Mouse (Mus musculus) gastrocnemius, postnatal 14 days (tissue): ENCODE results near the gene Gm6871. TPM values are rescaled to one million over a fixed set of nuclear protein-coding genes. Genes with fewer than 3 reads are reported as not detected.
A peak's percentile ranks its signal among the peaks of the same experiment; 100 is the strongest.
"Not testable (repeated sequence)": the region's sequence is repeated elsewhere in the genome, so short reads cannot be mapped to it uniquely, and the experiment has no call there.

ENCODE experiments used
- DNase-seq: peaks from one replicate; pipeline ENCODE4 v3.0.0; 2021; ENCODE audit warnings: mixed read lengths
- intact Hi-C: fragments of 180-260 bp; cut with DNase I; formaldehyde crosslinking; loops from one replicate; pipeline ENCODE4 v1.15.1; 2025; ENCODE audit warnings: low total_unique reads
- long read RNA-seq, 2 experiments: library from polyadenylated mRNA; stranded (forward); transcript quantifications; one replicate each; pipeline ENCODE4 v2.0.0; 2021
- total RNA-seq, 2 experiments: library from RNA; stranded (reverse); gene quantifications; 2 replicates each; pipeline ENCODE4 v1.2.3; 2021

Gm6871 gene
- total RNA-seq, result not detected
- long read RNA-seq, experiment 1, result 0 reads
- long read RNA-seq, experiment 2, result 0 reads

DNA sequence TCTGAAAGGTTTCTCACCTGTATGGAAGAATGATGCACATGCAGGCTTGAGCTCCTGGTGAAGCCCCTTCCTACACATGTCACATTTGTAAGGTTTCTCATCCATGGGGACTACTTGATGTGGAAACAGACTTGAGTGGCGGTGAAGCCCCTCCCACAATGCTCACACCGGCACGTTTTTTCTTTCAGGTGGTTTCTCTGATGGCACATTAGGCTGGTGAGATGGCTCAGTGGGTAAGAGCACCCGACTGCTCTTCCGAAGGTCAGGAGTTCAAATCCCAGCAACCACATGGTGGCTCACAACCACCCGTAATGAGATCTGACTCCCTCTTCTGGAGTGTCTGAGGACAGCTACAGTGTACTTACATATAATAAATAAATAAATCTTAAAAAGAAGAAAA, at the start of gene Gm6871:
Gene Gm6871, minus strand, starts transcription at position 101 of the 400 bp plus-strand sequence.
- intact Hi-C loops, DNase-seq: not testable (repeated sequence)

DNA sequence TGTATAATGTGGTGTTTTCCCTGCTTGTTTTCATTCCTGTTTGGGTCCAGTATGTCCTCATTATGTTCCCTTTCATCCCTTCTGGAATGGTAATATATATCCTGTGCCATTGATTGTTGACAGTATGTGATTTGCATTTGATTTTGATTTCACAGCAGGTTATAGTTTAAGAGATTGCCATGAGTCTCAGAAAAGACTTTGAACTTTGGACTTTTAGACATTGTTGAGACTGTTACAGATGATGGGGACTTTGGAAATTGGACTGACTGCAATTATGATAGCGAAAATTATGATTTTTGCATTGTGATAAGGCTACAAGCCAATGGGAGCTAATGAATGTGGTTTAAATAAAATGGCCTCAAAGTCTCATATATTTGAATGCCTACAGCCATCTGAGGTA, 42.8 kb upstream of the Gm6871 start:
- intact Hi-C loops, DNase-seq: not testable (repeated sequence)

DNA sequence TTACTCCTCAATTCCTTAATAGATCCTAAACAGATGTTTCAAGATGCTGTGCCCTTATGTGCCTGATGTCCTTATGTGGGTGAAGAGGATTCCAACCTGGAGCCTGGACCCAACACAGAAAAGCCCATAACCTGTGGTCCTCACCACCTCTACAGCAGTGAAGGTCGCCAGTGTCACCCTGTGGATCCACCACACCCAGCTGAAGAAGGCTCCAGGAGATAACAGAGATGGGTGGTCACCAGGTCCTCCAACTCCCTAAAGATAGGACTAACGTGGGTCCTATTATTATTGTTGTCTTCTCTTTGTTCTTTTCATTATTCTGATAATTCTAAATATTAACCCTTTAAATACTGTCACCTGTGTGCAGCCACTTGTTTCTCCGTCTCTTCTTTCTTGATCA, 38.2 kb upstream of the Gm6871 start:
- DNase-seq, result no peak
- intact Hi-C loops, result no loop called here

DNA sequence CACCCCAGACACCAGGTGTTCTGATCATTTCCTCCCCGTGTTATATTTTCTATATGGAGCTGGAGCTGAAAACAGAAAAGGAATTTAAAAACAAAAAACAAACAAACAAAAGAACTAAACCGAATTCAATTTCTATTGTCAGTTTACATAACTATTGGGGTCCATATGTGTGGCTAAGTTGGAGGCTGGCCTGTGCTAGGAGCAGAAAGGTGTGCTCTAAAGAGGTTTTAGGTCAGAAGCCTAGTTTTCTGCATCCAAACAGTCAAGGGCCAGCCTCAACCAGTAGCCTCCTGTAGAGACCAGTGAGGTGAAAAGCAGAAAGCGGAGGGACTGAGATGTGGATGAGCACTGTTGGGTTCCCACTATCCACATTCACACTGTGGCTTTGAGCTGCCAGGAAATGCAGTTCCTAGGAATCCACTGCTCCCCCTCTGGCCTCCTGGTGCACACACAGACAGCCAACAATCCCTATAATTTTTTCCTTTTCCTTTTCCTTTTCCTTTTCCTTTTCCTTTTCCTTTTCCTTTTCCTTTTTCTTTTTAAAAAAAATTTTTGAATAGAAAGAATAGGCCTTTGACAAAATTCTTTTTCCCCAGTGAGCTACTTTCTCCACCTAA, 26.6 kb upstream of the Gm6871 start:
- DNase-seq, result no peak
- intact Hi-C loops, result no loop called here

DNA sequence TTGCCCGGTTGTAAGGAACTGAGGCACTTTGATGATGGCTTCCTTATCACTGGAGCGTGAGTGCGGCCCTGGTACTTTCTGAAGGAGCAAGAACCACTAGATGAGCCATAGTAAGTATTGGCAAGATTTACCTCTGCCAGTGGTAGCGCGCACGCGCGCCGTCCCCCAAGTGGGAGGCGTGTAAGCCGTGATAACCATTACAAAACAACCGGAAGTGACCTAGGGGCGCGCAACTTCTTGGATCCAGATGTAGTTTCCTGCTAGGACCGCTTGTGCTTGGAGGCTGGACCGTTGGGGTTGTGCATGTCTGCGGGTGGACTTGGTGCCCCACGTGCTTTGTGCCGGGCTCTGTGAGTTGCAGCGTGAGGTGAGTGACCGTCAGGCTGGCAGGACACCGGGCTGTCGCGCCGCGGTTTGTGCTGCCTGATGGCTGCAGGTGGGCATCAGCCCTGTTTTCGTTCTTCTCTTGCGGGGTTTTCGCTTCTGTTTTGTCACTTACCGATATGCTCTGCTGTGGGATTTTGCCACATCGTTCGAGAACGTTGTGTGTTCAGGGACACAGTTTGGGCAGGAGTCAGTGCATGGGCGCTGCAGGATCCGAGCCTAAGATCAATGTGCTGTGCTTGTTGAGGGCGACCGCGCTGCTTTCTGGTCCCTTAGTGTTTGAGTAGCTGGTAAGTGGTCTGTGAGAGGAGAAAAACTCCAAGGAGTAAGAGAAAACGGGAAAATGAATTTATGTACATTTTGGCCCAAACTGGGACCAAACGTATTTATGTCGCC, 25.8 kb upstream of the Gm6871 start, which contains the start of gene 2610021A01Rik:
Gene 2610021A01Rik, plus strand, starts transcription at position 197 of the 780 bp plus-strand sequence.
- DNase-seq, result peak; percentile 90
- intact Hi-C loops, result no loop called here

DNA sequence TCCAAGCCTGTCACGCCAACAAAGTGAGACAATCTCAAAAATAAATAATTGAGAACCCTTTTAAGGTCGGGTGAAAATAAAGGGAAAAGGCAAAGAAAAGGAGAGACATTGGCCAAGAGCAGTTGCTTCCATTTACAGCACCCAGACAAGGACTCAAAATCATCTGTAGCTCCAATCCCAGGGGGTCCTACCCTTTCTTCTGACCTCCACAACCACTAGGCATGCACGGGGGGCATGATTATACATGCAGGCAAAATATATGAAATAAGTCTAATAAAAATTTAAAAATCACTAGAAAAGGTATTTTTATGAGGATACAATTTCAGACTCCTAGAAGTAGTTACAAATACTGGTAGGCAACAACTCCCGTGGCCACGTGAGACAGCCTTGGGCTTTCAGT, 25.2 kb upstream of the Gm6871 start:
- intact Hi-C loops, result no loop called here

DNA sequence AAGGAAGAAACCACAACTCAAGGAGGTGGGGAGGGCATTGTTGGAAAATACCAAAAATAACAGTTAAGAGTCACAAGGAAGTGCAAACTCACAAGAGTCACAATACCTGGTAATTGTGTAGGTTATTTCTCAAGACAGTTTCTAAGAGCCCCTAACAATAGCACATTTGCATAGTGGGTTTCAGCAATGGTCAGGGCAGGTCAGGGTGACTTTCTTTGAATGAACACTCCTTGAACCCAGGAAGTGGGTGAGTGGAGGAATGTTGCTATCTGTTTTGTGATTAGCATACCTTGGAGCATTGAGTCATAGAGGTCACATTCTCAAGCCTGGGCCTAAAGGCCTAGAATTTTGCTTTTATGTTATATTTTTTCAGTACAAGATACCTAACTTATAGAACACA, 14.4 kb upstream of the Gm6871 start:
- DNase-seq, intact Hi-C loops: not testable (repeated sequence)

More for the DNA sequence above, 25.2 kb upstream of the Gm6871 start:
- no peak for DNase-seq

DNA sequence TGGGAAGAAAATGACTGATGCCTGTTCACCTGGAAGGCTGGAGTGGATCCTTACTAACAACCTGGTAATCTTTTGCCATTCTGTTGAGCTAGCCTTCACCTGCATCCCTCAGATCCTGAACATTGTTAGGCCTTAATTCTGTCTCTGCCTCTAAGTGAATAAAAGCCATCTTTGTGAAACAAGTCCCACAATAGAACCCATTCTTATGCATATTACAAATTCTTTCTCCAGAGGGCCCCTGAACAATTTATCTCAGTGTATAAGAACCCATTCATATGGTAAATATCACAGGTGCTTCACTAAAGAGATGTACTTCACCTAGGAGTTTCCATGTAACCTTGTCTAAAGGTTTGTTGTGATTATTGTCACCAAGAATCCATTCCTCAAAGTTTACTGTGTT, 8.6 kb upstream of the Gm6871 start:
- DNase-seq, result no peak
- intact Hi-C loops, result no loop called here

DNA sequence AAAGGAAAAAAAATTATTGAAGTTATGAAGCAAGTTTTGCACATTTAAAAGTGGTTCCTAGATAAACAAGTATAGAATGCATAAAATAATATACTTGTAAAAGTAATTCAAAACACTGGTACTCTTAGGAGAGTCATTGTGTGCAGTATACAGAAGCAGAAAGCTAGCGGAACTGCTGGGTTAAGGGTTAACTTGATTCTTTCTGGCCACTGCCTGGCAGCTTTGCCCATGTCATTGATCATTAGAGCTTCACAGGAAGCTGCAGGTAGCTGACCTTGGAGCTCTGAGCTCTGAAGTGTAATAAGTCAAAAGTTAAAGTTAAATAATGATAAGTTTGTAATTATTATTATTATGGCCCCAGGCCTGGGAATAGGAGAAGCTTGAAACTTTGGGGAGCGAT, 4.5 kb upstream of the Gm6871 start:
- intact Hi-C loops, result no loop called here
- DNase-seq, result no peak

DNA sequence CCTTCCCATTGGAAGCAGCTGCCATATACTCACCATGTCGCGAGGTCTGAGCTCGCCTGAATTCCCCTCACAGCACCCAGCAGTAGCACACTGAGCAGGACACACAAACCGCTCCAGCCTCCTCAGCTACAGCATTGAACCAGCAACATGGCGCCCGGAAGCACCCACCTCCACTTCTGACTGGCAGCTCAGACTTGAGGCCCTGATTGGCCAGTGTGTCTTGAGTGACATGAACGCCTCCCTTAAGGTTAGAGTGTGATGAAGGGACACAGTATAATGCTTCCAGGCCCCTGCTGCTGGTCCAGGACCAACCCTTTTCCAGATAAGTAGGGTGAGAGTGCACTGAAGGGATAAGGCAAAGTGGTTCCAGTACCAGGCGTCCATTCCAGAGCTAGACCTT, 12.8 kb downstream of the Gm6871 start:
- no peak for DNase-seq
- intact Hi-C loops, result no loop called here

DNA sequence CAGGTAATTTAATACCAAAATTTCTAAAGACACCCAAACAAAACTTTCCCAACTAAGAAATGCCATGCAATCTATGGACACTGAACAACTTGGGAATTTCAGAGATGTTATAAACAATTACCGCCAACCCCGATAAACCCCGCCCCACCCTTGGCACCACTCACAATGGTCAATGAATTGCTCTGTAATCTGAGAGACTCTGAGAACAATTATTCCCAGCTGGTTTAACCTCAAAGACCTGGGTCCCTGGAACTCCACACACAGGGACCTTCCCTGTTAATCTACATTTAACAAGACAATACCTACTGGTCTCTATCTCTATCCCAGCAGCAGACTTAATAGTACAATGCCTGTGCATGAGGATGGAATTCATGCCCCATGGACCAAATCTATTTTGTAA, 60.8 kb downstream of the Gm6871 start:
- no peak for DNase-seq
- intact Hi-C loops, result no loop called here

DNA sequence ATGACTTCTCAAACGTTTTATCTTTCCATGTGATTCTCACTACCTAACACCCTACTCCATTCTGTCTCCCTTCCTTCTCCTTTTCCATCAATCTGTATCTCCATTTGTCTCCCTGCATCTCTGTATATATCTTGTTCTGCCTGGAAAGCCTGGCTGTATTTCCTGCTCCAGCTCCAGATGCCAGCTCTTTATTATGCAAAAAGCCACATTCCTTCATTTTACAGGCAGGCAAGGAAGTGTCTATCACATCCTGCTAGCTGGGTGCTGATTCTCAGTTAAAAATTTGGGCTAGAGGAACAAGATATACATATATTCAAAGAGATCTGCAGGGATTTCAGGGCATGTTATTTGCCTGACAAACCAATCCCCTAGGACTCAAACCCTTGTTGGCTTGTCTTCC, 61.3 kb downstream of the Gm6871 start:
- no peak for DNase-seq
- intact Hi-C loops, result no loop called here

DNA sequence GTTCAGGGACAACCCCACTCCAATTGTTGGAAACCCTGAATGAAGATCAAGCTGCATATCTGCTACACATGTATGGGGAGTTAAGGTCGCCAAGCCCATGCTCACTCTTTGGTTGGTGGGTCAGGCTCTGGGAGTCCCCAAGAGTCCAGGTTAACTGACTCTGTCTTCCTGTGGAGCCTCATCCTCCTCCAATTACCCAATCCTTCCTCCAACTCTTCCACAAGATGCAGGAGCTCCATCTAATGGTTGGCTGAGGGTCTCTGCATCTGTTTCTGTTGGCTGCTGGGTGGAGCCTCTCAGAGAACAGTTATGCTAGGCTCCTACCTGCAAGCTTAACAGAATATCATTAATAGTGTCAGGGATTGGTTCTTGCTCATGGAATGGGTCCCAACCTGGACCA, 71.1 kb downstream of the Gm6871 start:
- no peak for DNase-seq
- intact Hi-C loops, result loop anchor here (5.0 kb wide), 1 partner anchor 135 kb away; no protein-coding TSS in a partner anchor

DNA sequence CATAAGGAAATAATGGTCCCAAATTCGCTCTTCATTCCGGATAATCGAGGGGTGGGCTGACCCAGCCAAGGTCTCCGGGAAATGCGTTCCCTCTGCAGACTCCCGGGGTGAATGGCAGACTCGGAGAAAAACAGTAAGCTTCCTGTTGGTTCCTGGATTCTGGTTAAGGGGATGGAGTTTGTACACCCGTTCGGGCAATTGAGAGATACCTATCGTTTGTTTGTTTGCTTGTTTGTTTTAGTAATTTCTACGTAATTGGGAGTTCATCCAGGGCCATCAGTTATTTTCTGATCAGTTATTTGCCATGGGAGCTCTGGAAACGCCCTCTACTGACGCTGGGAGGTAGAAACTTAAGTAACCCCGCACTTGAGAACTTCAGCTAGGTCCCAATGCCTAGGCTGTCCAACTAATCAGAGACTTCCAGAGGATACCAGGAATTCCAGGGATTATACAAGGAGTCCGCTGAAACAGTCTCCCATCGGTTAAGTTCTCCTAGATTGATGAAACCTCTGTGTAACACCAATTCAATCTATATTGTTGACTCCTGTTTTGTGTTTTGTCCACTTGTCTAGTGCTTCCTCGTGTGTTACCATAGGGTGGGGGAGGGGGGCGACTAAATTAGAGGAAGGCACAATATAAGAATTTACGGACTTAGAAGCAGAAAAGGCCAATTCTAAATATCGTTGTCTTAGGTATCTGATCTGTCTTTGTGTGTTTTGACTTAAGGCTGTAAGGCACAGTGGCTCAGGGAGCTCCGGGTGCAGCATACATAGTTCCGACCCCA, 73.1 kb downstream of the Gm6871 start:
- DNase-seq, result peak; percentile 35
- intact Hi-C loops, result loop anchor here (5.0 kb wide), 1 partner anchor 137 kb away; no protein-coding TSS in a partner anchor

DNA sequence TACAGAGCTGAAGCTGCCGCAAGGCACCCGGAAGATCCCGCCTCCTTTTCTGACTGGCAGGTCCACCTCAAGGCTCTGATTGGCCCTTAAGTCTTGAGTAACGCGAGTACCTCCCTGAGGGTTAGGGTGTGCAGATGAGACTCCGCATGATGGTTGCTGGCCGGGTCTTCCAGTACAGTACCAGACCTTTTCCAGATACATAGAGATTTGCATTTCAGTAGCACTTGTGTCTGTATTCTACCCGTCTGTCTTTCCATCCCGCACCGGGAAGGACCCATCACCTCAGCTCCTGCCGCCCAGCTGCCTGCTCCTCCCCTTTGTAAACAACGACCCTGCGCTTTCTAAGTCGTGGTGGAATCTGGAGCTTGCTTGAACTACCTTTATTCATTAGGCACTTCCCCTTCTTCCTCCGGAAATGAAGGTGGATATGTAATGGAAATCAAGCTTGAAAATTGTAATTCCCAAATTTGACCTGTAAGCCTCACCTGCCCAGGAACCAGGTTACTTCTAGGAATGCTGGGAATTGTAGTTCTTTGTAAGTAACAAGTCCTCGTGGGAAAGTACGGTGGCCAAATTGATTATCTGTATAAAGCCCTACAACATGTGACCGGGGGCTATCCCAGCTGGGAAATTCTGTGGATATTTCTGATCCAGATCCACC, 73.9 kb downstream of the Gm6871 start, which contains the start of the genes Gm20449 and AW146154:
Gene Gm20449, minus strand, starts transcription at position 29 of the 661 bp plus-strand sequence.
Gene AW146154, minus strand, starts transcription at position 502 of the 661 bp plus-strand sequence.
- intact Hi-C loops, result loop anchor here (5.0 kb wide), 2 partner anchors 107 to 138 kb away; partner anchors contain the start of gene AI987944
- peak; percentile 96 for DNase-seq

DNA sequence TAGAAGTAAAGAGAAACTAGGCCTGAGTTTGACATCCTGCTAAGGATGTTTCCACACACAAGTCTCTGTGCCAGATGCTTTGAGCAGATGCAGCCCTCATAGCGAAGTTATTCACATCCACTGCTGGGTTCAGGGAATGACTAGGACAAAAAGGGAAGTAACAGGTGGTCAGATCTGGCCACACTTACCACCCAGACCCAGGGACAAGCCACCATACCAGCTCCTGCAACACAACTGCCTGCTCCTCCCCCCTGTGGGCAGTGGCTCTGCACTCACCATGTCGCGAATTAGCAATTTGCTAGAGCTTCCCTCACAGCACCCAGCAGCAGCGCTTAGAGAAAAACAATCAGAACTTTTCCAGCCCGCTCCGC, 74.5 kb downstream of the Gm6871 start:
- not testable (repeated sequence) for DNase-seq
- intact Hi-C loops, result loop anchor here (5.0 kb wide), 1 partner anchor 107 kb away; the partner anchor contains the start of gene AI987944

DNA sequence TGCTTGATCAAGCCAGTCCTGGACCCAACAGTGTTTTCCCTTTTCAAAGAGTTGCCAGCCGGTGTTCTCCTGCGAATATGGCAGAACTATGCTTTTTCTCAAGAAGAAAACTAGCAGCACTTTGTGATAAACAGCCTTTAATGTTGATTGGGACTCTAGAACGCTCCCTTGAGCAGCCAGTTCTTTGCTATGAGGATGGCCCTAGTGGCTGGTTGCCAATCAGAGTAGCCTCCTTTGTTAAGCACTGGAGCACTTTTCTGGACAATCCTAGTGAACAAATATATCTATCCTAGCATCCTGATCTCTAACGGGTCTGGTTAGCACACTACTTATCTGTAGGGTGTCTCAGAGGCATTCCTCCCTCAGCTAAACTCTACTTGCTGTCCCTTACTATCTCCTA, 75.0 kb downstream of the Gm6871 start:
- intact Hi-C loops, result loop anchor here (5.0 kb wide), 1 partner anchor 106 kb away; the partner anchor contains the start of gene AI987944
- DNase-seq, result not testable (repeated sequence)

DNA sequence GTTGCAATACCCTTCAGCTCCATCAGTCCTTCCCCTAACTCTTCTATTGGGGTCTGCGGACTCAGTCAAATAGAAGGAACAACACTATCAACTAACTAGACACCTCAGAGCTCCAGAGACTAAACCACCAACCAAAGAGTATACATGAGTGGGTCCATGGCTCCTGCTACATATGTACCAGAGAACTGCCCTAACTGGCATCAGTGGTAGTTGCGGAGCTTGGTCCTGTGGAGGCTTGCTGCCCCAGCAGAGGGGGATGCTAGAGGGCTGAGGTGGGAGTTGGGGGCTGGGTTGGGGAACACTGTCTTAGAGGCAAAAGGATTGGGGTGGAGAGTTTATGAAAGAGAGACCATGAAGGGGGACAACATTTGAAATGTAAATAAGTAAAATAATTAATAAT, 75.6 kb downstream of the Gm6871 start:
- intact Hi-C loops, result loop anchor here (5.0 kb wide), 1 partner anchor 106 kb away; the partner anchor contains the start of gene AI987944
- DNase-seq, result no peak
